Mouse (Mus musculus) midbrain, embryonic 16.5 days (tissue): Measurements from ENCODE around the gene Bloc1s3. TPM values are rescaled to one million over a fixed set of nuclear protein-coding genes. Genes with fewer than 3 reads are reported as not detected.

Experiments used
- ATAC-seq: fragments of 200-750 bp; cut with Nextera tagmentation; 2 replicates; pipeline ENCODE4 v1.8.0; 2017; ENCODE audit warnings: moderate TSS enrichment
- H3K27ac ChIP-seq: fragments of 300-500 bp; sonication (generic); 2 replicates; pipeline ENCODE4 v1.5.1; 2014; ENCODE audit warnings: mild to moderate bottlenecking, low read length, mixed read lengths
- H3K27me3 ChIP-seq: fragments of 300-500 bp; sonication (generic); 2 replicates; pipeline ENCODE4 v1.6.1; 2014; ENCODE audit warnings: low read depth, low read length, mixed read lengths; ENCODE audit not compliant: control insufficient read depth, insufficient read depth
- H3K36me3 ChIP-seq: fragments of 300-500 bp; sonication (generic); 2 replicates; pipeline ENCODE4 v1.6.1; 2014; ENCODE audit warnings: mild to moderate bottlenecking, low read length, moderate library complexity, mixed read lengths; ENCODE audit not compliant: control insufficient read depth, insufficient read depth
- H3K4me1 ChIP-seq: fragments of 300-500 bp; sonication (generic); 2 replicates; pipeline ENCODE4 v1.6.1; 2014; ENCODE audit warnings: mild to moderate bottlenecking, low read length, mixed read lengths; ENCODE audit not compliant: control insufficient read depth, insufficient read depth
- H3K4me2 ChIP-seq: fragments of 300-500 bp; sonication (generic); 2 replicates; pipeline ENCODE4 v1.6.1; 2014; ENCODE audit warnings: mild to moderate bottlenecking, low read length, mixed read lengths
- H3K4me3 ChIP-seq: fragments of 300-500 bp; sonication (generic); 2 replicates; pipeline ENCODE4 v1.5.1; 2014; ENCODE audit warnings: low read depth, mild to moderate bottlenecking, low read length, moderate library complexity, mixed read lengths
- H3K9ac ChIP-seq: fragments of 300-500 bp; sonication (generic); 2 replicates; pipeline ENCODE4 v1.6.1; 2014; ENCODE audit warnings: low read depth, low read length, mixed read lengths
- H3K9me3 ChIP-seq: fragments of 300-500 bp; sonication (generic); replicated peaks from 2 replicates; pipeline ENCODE4 v1.6.1; 2014; ENCODE audit warnings: mild to moderate bottlenecking, low read length, mixed read lengths; ENCODE audit not compliant: control insufficient read depth, poor library complexity, severe bottlenecking
- WGBS: fragments of 180-500 bp; shearing (Covaris S2); extraction: QIAGEN DNeasy Blood & Tissue Kit; methylation state at CpG from one replicate; pipeline ENCODE4 v1.1.7; 2014; 5-methylcytosine and 5-hydroxymethylcytosine counted together
- polyA plus RNA-seq: library from polyadenylated mRNA; unstranded; fragments of >200 nt; fragmentation: Nextera tagmentation; extraction: Ambion mirVana; gene quantifications from 2 replicates; pipeline ENCODE4 v1.2.1, GENCODE M21; 2015

Gene Bloc1s3
- polyA plus RNA-seq = 3.9 and 4.2 TPM in 2 replicates

GRCm38 (mm10) chr7:19508150-19508923, at the start of gene Bloc1s3, which contains the start of gene Trappc6a:
Gene Bloc1s3 (minus strand): TSS chr7:19508367.
Gene Trappc6a (plus strand): TSS chr7:19508395.
- Histone ChIP-seq H3K27me3 (no peaks in the 10 kb centered on the region), H3K4me3 (peak within 1 kb of the TSS; percentile 60), H3K27ac (peak within 1 kb of the TSS; percentile 76), H3K4me2 (peak within 1 kb of the TSS; percentile 87), H3K9ac (peak within 1 kb of the TSS; percentile 80), H3K9me3 (no peaks in the 10 kb centered on the region), H3K36me3 (no peaks in the 10 kb centered on the region), H3K4me1 (peaks cover 17% of the 10 kb centered on the region)
- peak; percentile 95 for ATAC-seq
- WGBS = 0% methylated on average over 56 of the region's 56 CpGs

GRCm38 (mm10) chr7:19557086-19557485, 48.9 kb upstream of the Bloc1s3 start:
- ATAC-seq = no peak
- Histone ChIP-seq H3K9ac (no peak overlapping the region), H3K4me2 (no peak overlapping the region), H3K36me3 (no peaks in the 10 kb centered on the region), H3K4me1 (peaks cover 34% of the 10 kb centered on the region), H3K9me3 (no peaks in the 10 kb centered on the region), H3K27ac (no peak overlapping the region), H3K27me3 (no peaks in the 10 kb centered on the region), H3K4me3 (no peak overlapping the region)
- 100% methylated on average over 2 of the region's 2 CpGs for WGBS

GRCm38 (mm10) chr7:19554168-19554567, 46.0 kb upstream of the Bloc1s3 start:
- Histone ChIP-seq H3K27me3 (no peaks in the 10 kb centered on the region), H3K9ac (no peak overlapping the region), H3K9me3 (no peaks in the 10 kb centered on the region), H3K4me3 (no peak overlapping the region), H3K36me3 (no peaks in the 10 kb centered on the region), H3K27ac (no peak overlapping the region), H3K4me1 (peaks cover 14% of the 10 kb centered on the region), H3K4me2 (no peak overlapping the region)
- ATAC-seq = no peak
- WGBS = 81% methylated on average over 1 of the region's 1 CpGs

GRCm38 (mm10) chr7:19552443-19552842, 44.3 kb upstream of the Bloc1s3 start:
- Histone ChIP-seq H3K4me2 (no peak overlapping the region), H3K9me3 (no peaks in the 10 kb centered on the region), H3K9ac (no peak overlapping the region), H3K4me3 (no peak overlapping the region), H3K36me3 (no peaks in the 10 kb centered on the region), H3K27me3 (no peaks in the 10 kb centered on the region), H3K4me1 (no peaks in the 10 kb centered on the region), H3K27ac (no peak overlapping the region)
- 85% methylated on average over 2 of the region's 2 CpGs for WGBS
- no peak for ATAC-seq

GRCm38 (mm10) chr7:19551634-19552033, 43.5 kb upstream of the Bloc1s3 start:
- no peaks in the 10 kb centered on the region for H3K36me3 ChIP-seq
- H3K27ac ChIP-seq = no peak overlapping the region
- H3K4me1 ChIP-seq = no peaks in the 10 kb centered on the region
- no peak overlapping the region for H3K4me3 ChIP-seq
- H3K9ac ChIP-seq = no peak overlapping the region
- H3K27me3 ChIP-seq = no peaks in the 10 kb centered on the region
- H3K4me2 ChIP-seq = no peak overlapping the region
- no peak for ATAC-seq
- no peaks in the 10 kb centered on the region for H3K9me3 ChIP-seq
- 93% methylated on average over 5 of the region's 5 CpGs for whole genome bisulfite sequencing

- no peak overlapping the region for H3K27ac ChIP-seq
- H3K9me3 ChIP-seq = no peaks in the 10 kb centered on the region
- no peak overlapping the region for H3K9ac ChIP-seq
- ATAC-seq = no peak
- no peak overlapping the region for H3K4me2 ChIP-seq
- H3K36me3 ChIP-seq = no peaks in the 10 kb centered on the region
- WGBS = 93% methylated on average over 10 of the region's 10 CpGs
- peaks cover 3% of the 10 kb centered on the region; the same call in 1 of the 2 replicates for H3K4me1 ChIP-seq
- no peaks in the 10 kb centered on the region for H3K27me3 ChIP-seq
- no peak overlapping the region for H3K4me3 ChIP-seq
These were observed 41.2 kb upstream of the Bloc1s3 start for GRCm38 (mm10) chr7:19549394-19549793.

- H3K9me3 ChIP-seq = no peaks in the 10 kb centered on the region
- 71% methylated on average over 2 of the region's 2 CpGs for WGBS
- no peak overlapping the region for H3K4me3 ChIP-seq
- peaks cover 3% of the 10 kb centered on the region; the same call in 1 of the 2 replicates for H3K4me1 ChIP-seq
- H3K4me2 ChIP-seq = no peak overlapping the region
- no peak overlapping the region for H3K9ac ChIP-seq
- no peak overlapping the region for H3K27ac ChIP-seq
- H3K27me3 ChIP-seq = no peaks in the 10 kb centered on the region
- H3K36me3 ChIP-seq = no peaks in the 10 kb centered on the region
- ATAC-seq = no peak
These were observed 39.3 kb upstream of the Bloc1s3 start for GRCm38 (mm10) chr7:19547344-19547969.

GRCm38 (mm10) chr7:19546007-19546406, 37.8 kb upstream of the Bloc1s3 start:
- ATAC-seq = no peak
- Histone ChIP-seq H3K4me3 (no peak overlapping the region), H3K27me3 (no peaks in the 10 kb centered on the region), H3K4me1 (peaks cover 10% of the 10 kb centered on the region), H3K9ac (no peak overlapping the region), H3K4me2 (no peak overlapping the region), H3K9me3 (no peaks in the 10 kb centered on the region), H3K36me3 (no peaks in the 10 kb centered on the region), H3K27ac (no peak overlapping the region)
- 78% methylated on average over 3 of the region's 3 CpGs for WGBS

GRCm38 (mm10) chr7:19543584-19543983, 35.4 kb upstream of the Bloc1s3 start:
- ATAC-seq = no peak
- Histone ChIP-seq H3K4me1 (peaks cover 10% of the 10 kb centered on the region), H3K4me2 (no peak overlapping the region), H3K9me3 (no peaks in the 10 kb centered on the region), H3K27ac (no peak overlapping the region), H3K4me3 (no peak overlapping the region), H3K36me3 (no peaks in the 10 kb centered on the region), H3K9ac (no peak overlapping the region), H3K27me3 (no peaks in the 10 kb centered on the region)
- WGBS = 59% methylated on average over 6 of the region's 6 CpGs
